Mouse (Mus musculus) gastrocnemius, postnatal 25 days (tissue): ENCODE data around the gene Uba2. TPM values are rescaled to one million over a fixed set of nuclear protein-coding genes. Genes with fewer than 3 reads are reported as not detected.
A peak's percentile ranks its signal among the peaks of the same experiment; 100 is the strongest.
"Not testable (repeated sequence)": the region's sequence is repeated elsewhere in the genome, so short reads cannot be mapped to it uniquely, and the experiment has no call there.

Source experiments
- DNase-seq: peaks from one replicate; pipeline ENCODE4 v3.0.0; 2022
- total RNA-seq, 2 experiments: library from RNA; stranded (reverse); gene quantifications; 1 replicate in 1 of 2; 2 replicates in 1 of 2; pipeline ENCODE4 v1.2.3; 2021

Uba2 gene
- total RNA-seq, 2 experiments from 2014 or later: 32.4 to 36.7 TPM

DNA sequence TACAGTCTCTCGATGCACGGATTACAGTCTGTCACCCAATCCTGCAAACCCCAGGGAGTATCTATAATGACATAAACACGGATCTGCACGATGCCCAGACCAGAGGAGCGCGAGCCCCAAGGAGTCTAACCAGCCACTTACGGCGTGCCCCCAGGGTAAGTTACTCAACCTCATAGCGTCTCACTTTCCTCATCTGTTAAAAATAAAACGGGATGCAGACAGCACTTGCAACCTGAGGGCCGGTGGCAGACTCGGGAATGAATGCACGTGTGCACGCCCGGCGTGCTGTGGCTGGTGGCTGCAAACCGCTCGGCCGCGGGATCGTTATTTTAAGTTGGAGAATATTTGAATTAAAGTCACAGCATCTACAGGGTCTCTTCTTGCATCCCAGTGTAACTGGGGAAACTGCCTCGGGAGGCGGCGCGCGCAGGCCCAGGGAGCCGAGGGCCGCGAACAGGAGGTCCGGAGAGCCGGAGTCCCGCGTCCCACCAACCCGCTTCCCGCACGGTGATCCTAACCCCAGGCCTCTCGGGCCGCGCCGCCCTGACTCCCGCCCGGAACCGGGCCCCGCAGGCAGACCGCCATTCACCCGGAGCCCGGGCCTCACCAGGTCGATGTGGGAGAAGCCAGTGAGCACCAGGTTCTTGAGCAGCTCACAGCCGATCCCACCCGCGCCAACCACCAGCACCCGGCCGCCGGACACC is 1.5 kb downstream of the Uba2 start:
- peak; percentile 42 for DNase-seq

DNA sequence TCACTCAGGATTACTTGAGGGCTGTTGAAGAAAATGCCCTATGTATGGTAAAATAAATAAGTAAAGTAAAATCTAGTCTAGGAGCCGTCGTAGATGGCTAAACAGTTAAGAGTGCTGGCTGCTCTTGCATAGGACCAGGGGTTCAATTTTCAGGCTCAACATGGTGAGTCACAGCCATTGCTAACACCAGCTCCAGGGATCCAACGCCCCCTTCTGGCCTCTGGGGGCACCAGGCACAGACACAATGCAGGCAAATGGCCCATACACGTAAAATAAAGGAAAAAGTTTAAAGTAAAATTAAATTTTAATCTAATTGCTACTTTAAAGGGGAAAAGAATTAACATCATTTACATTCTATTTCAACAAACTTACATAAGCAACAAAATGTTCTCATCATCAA is 2.5 kb downstream of the Uba2 start:
- DNase-seq: no peak

DNA sequence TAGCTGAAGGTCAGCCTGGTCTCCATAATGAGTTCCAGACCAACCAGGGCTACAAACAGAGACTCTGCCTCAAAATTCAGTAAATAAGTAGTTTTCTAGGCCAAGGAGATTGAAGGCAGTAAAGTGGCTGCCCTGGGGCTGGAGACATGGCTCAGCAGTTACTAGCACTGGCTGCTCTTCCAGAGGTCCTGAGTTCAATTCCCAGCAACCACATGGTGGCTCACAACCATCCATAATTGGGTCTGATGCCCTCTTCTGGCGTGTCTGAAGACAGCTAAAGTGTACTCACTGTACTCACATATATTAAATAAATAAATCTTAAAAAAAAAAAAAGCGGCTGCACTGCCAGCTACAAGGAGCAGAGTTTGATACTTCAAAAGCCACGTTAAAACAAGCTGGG is 3.4 kb downstream of the Uba2 start:
- no peak for DNase-seq

DNA sequence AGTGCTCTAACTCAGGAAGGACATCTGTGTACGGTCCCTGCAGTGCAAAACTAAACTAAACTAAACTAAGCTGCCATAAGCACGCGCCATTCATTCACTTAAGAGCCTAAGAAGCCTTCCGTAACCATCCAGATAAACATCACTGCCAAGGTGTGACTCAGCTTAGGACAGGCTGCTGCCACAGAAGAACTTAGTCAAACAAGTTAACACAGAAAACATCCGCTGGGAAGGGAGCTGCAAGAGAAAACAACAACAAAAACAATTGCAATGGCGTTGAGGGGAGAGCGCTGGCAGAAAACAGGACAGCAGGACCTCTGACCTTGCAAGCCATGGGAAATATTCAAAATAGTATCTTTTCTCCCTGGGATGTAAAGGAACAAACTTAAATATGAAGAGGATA is 4.7 kb downstream of the Uba2 start:
- DNase-seq: no peak

DNA sequence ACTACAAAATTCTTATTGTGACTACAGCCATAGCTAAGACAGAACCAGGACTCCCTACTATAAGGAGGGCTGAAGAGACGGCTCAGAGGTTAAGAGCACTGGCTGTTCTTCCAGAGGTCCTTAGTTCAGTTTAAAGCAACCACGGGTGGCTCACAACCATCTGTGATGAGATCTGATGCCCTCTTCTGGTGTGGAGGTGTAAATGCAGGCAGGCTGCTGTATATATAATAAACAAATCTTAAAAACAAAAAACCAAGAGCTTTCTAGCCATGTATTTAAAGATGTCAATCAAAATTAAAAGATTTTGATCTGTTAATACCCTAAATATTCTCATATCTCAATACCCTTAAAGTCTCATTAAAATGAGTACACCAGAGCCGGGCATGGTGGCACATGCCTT is 10.2 kb downstream of the Uba2 start:
- no peak for DNase-seq

DNA sequence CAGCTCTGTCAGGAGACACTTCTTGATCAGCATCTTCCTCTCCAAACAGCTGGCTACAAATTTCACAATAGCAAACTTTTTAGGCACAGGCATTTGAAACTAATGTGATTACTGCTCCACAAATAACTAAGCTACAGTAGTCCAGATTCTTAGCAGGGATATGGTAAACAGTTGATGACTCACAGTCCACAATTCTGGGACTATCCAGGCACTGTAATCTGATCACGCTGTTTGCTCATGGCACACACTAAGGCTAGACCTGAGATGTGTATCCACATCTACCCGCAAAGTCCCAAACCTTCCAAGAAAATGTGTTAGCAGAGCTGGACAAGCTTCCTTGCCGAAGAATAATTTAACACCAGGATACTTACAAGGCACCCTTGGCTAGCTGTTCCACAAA is 11.4 kb downstream of the Uba2 start:
- DNase-seq: no peak

DNA sequence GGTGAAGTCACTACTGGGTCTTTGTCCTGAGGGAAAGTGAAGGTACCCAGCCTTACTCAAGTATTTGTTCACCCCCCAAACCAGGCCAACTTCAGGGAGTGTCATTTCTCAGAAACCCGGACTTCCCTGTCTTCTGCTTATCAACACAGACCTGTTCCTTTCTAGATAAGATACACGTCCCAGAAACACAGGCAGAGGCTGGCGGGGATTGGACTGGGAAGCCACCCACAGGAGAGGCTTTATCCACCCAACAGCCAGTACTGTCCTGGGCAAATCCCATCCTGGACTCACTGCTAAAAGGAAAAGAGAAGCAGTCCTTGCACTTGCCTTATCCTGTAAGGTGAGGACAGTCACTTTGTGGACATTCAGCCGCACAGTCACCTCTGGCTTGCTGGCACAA is 22.2 kb downstream of the Uba2 start:
- DNase-seq: no peak

DNA sequence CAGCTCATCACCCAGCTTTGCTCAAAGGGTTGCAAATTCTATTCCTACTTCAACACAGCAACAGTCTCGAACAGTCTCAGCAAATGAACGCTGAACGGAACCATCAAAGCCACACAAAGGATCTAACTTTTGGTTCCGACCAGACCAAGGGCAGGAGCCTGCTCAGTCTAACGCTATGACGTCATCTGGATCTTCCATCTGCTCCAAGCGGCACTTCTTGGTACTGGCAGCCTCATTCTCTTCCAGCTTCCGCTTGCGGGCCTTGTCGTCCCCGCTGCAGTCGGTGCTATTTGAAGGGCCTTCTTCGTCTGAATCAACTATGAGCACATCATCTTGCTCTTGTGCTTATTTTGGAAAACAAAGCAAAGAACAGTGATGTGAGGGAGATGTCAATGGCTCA is 28.3 kb downstream of the Uba2 start:
- no peak for DNase-seq

DNA sequence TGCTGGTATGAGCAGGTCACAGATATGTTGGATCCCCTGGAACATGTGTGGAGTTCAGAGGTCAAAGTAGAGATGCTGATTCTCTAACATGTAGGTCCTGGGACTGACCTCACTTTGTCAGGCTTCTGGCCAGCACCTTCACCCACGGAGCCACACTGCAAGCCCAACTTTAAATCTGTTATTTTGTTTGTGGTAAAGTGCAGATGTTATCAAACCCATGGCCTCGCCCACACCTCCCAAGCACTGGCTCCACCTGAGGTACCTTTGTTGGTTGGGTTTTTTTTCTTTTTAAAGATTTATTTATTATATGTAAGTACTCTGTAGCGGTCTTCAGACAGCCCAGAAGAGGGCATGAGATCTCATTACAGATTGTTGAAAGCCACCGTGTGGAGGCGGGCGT is 29.9 kb downstream of the Uba2 start:
- DNase-seq: no peak

DNA sequence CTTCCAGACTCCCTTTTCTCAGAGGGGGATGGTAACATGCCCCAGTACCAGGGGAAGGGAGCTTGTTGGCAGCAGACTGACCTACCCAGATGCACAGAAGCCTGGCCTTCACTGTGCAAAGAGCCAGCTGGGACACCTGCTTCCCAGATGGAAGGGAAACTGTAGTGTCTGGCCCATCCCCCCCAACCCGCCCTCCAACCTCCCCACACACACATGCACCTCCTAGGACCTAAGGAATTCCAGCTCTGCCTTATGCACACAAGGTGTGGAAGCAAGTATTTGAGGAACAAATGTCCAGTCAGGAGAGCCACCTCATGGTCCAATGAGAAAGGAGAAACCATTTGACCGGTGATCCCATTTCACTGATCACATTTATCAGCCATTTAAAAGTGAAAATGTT is 35.1 kb downstream of the Uba2 start:
- no peak for DNase-seq

DNA sequence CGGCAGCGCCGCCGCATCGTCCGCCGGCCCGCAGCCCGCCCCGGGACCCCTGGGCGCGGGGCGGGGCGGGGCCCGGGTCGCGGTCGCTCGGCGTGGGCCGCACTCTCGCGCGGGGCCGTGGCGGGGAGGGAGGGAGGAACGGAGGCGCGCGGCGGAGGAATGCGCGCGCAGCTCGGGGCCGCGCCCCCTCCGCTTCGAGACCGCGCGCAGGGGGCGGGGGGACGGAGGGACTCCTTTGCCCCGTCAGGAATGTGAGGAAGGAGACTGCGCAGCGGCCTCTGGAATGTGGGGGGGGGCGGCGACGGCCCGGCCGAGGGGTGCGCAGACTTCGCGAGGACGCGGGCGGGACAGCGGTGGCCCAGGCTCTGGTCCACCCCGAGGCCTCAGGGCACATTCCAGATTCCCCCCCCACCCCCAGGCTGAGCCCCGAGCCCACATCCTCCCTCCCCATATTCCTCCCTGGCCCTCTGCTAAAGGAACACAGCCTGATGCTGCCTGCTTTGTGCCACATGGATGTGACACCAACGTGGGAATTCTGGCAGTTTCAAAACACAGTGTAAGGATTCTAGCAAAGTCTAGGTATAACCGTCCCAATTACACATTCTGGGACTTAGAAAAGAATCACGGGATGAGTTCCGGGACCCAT is 36.2 kb downstream of the Uba2 start, which contains the start of gene Wtip:
Gene Wtip, minus strand, starts transcription at position 152 of the 646 bp plus-strand sequence.
- DNase-seq: peak; percentile 85

DNA sequence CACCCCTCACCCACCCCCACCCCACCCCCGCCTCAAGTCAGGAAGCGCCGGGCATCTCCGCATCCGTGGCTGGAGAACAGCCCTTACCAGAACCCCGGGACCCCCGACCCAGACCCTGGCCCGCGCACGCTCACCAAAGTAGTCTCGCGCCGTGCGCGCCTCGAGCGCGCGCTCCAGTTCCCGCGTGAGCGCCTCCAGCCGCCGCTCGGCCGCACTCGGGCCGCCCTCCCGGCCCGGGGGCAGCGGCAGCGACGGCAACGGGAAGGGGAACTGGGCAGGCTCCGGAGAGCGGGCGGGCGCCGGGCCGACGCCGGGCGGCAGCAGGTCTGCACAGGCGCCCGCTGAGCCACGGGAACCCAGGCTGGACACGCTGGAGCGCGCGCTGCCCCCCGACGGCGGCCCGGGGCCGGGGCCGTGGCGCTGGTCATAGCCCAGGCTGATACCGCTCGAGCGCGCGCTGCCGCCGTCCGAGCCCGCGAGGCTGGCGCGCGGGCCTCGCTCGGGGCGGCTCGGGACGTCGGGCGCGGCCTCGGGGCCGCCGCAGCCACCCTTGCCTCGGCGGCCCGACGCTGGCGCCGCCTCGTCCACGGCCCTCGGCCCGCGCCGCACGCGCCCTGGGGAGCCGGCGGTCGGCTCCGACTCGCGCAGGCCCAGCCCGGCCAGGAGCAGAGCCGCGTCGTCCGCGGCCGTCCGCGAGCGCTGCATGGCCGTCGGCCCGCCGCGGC is 36.9 kb downstream of the Uba2 start:
- DNase-seq: peak; percentile 20

DNA sequence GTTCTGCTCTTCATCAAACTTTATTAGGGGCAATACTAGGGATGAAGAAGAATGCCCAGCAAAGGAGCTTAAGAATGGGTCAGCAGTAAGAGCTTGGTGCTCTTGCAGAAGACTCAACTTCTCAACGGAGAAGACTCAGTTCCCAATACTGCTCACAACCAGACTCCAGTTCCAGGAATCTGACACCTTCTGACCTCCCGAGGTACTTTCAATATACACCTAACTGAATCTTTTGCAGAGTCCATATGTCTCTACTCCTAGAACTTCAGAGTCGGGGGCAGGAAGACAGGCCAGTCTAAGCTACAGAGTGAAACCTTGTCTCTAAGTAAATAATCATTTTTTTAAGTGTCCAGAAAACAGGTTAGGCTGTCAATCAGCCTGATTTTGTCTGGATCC is 37.4 kb downstream of the Uba2 start:
- DNase-seq: no peak

DNA sequence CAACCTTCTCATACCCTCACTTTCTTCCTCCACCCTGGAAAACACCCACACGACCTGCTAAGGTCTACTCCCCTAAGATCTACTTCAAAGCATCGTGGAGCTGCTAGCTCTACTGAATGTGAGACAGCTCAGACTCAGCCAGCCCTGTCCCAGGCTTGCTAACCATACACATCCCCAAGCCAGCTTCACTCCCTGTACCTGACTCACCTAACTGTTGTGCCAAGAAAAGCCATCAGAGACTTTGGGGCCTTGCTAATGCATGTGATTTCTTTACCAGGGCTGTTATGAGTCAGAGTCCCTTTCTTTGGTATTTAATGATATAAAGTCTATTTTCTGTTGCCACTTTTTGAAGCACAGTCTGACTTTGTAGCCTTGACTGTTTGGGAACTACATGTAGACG is 38.3 kb downstream of the Uba2 start:
- no peak for DNase-seq

DNA sequence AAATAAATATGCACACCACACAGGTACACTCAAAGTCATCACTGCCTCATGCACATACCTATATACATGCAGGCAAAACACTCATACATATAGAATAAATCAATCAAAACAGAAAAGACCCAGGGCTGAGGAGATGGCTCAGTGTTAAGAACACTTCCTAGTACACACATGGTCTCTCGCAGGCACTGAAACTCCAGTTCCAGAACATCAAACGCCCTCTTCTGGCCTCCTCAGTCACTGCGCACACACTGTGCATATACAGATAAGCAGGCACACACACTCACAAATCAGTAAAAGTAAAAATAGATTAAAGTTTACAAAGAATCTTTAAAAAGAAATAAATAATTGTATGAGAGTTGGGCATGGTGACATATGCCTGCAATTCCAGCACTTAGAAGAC is 43.1 kb downstream of the Uba2 start:
- no peak for DNase-seq

DNA sequence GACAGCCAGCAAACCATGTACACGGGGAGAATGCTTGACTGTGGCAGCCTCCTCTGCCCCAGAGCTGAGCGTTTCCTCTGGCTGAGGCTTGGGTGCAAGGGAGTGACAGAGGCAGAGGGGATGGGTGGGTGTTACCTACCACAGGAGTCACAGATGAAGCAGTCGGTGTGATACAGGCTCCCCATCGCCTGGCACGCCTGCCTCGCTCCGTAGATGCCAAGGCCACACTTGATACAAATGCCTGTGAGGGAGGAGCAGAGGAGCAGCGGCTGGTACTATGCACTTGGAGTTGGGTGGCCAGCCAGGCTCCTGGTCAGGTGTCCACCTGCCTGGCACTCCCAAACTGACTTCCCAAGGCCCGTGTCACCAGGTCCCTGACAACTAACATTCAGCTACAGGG is 44.1 kb downstream of the Uba2 start:
- DNase-seq: no peak

DNA sequence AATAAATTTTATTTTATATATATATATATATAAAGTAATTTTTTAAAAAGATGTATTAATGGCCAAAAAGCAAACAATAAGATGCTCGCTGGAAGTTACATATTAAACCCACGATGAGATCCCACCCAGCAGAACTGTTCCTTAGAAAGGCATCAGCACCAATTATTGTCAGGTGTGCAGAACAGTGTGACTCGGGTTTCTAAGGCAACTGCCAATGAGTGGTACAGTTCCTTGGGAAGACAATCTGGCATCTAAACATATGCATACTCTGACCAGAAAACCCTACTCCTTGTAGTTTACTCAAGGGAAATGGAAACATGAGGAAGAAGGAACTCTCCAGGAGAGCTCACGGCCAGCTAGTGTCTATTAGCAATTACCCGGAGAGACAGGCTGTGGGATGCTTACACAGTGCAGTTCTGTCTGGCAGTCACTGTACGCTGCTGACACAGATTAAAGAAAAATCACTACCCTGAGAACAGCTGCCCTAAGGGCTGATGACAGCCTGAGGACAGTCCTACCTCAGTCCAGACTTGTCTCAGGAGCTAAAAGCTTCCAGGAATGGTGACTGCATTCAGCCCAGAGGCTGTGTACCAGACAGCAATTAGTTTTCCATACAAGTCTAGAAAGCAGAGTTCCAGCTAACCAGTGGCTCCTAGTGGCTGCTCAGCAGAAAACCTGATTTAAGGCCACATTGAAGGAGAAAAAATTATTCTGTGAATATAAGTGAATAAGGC is 46.2 kb downstream of the Uba2 start:
- DNase-seq: no peak

DNA sequence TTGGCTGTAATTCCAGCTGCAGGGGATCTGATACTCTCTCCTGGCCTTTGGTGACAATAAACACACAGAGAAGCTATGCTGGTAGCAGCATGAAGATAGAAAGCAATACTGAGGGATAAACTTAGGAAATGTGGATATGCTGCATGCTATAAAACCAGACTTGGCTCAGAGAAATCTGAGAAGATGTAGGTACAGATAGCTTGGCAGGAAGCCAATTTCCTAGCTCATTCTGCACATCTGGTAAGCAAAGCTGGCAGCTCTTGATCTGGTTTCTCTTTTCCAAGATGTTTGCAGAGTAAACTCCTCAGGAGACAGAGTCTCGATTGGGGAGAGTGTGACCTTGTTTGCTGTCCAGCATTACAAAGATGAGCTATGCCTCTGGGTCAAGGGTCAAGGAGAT is 48.8 kb downstream of the Uba2 start:
- not testable (repeated sequence) for DNase-seq

DNA sequence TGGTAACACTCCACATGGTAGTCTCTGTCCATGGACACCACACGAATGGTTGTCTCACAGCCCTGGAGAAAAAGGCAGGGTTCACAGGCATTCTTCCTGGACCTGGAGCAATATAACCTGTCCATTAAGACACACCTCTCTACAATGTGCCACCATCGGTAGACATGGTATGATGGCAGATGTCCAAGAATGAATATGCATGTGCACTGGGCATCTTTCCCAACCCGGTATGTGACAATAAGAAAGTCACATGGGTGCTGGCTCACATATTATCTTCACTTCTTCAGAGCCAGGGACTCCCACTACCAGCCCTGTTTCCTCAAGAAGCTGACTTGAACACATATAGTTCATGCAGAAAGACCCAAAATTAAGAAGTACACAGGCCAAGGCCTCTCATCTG is 52.8 kb downstream of the Uba2 start:
- no peak for DNase-seq

DNA sequence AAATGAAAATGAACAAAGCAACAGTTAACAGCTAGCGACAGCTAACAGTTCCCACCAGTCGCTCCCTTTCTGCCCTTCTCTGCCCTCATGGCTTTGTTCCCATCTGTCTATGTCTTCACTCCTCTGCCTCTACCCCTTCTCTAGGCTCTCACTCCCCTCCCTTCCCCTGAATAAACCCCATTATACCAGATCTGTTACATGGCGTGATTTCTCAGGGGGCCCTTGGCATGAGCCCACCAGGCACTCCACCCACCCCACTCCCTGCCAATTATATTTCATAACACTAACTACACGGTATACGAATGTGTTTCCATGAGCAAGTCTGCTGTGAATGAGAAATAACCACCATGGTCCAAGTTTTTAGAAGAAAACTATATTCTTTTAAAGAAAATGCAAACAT is 60.2 kb downstream of the Uba2 start:
- no peak for DNase-seq

DNA sequence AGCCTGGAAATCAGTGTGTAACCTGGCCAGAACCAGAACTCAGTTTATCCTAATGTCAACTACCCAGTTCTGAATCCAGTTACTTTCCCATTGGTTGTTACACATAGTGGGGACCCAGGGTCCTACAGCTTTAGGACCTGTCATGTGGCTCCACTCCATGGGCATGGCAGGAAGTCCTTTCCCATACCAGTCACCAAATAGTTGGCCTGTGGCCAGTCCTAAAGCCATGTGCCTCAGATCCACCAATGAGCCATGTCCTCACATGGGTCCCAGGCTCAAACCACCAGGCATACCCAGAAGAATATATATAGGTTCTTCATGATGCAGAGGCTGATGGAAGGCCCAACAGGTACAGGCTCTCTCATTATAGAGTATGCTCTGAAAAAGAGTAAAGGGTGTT is 68.1 kb downstream of the Uba2 start:
- DNase-seq: no peak

DNA sequence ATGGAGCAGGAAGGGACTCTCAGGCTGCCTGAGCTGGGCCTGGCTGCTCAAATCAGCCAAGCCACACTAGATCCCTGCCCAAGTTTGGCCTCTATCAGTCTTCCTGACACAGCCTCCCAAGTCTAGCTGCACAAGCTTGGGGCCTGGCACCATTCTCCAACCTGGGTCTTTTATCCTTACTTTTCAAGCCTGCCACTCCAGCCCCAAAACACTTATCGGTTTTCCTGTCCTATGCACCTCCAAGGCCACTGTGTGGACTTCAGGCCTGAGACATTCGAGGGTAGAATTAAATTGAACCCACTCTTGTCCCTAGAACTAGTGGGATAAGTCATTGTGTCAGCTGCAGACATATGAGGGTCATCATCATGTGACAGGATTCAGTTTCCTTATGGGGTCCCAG is 69.4 kb downstream of the Uba2 start:
- no peak for DNase-seq

DNA sequence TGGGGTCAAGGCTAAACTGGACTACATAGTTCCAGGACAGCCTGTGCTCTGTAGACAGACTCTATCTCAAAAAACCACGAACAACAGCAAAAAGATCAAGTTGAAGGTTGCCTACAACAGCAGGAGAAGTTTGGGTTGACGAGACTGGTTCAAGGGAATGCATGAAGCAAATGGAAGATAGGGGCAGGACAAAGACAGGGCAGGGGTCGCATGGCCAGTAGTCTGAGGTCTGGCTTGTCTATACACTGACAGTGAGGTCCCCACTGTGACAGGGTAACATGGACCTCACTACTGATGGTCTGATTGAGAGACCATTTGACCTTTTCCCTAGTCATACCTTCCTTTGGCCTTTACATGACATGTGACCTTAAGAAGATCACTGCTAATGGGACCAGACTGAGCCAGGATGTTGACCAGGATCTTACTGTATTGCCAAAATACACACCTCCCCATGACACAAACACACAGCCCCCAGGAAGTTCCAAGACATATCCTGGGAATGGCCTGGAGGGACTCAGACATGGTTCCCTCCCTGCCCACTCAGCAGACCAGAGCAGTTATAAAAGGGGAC is 74.4 kb downstream of the Uba2 start, which contains the start of gene Scgb1b30:
Gene Scgb1b30, plus strand, starts transcription at position 521 of the 571 bp plus-strand sequence.
- no peak for DNase-seq
